Mouse (Mus musculus) neural tube, embryonic 11.5 days (tissue): ENCODE measurements around the gene Diras2. TPM values are rescaled to one million over a fixed set of nuclear protein-coding genes. Genes with fewer than 3 reads are reported as not detected.

Experiments
- polyA plus RNA-seq: library from polyadenylated mRNA; unstranded; fragments of >200 nt; fragmentation: Nextera tagmentation; extraction: Ambion mirVana; gene quantifications from 2 replicates; pipeline ENCODE4 v1.2.1, GENCODE M21; 2014

Diras2 gene
- polyA plus RNA-seq, 1 experiment from 2014 or later, result 0.15 TPM

Other genes starting within 250 kb of the Diras2 start
- gene Syk, start 51.9 kb upstream of the Diras2 start, polyA plus RNA-seq, result 3.8 and 3.9 TPM in 2 replicates